Mouse (Mus musculus): ENCODE measurements around the gene Aldh1l1.

GRCm38 (mm10) chr6:90615991-90616390 is 129.8 kb downstream of the Aldh1l1 start:
- TF ChIP-seq CTCF (IDR thresholded peaks at IDR 0.05; ENCODE audit: insufficient read depth, low read length) (no peak), POLR2A (IDR thresholded peaks at IDR 0.05; ENCODE audit: borderline replicate concordance, extremely low read depth, low read depth, low read length) (no peak)
